Mouse (Mus musculus) bone marrow, adult 2 months (tissue): ENCODE measurements around the gene Git2.

Experiments used
- CTCF ChIP-seq: fragments of 200-500 bp; IDR thresholded peaks from 2 replicates; pipeline ENCODE4 v1.5.1; 2011; ENCODE audit warnings: low read length, control low read depth; ENCODE audit not compliant: control insufficient read depth, insufficient read depth
- POLR2A ChIP-seq: fragments of 200-500 bp; IDR thresholded peaks from 2 replicates; pipeline ENCODE4 v1.6.1; 2011; ENCODE audit warnings: low read depth, mild to moderate bottlenecking, control low read depth, low read length, borderline replicate concordance; ENCODE audit not compliant: control insufficient read depth

DNA sequence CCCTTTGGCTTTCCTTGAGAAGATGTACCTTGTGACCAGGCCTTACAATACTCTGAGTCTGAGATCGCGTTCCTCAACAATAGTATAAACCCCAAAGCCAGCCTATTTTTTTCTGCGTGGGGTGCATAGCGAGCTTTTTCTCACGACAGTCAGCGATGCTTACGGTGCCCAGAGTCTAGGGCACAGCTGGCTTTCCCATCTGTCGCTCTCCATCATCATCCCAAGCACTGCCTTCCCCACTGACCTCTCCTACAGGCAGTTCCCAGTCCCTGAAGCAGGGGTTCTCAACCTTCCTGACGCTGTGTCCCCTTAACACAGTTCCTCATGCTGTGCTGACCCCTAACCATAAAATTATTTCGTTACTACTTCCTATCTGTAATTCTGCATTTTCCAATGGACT is 32.7 kb downstream of the Git2 start:
- no peak for TF ChIP-seq POLR2A
- no peak for TF ChIP-seq CTCF
